Mouse (Mus musculus): Measurements from ENCODE around the gene Ksr2.
"Not testable (repeated sequence)": the region's sequence is repeated elsewhere in the genome, so short reads cannot be mapped to it uniquely, and the experiment has no call there.

Gene Ksr2

GRCm38 (mm10) chr5:117541654-117542053 is 127.9 kb downstream of the Ksr2 start:
- no peak for DNase-seq

GRCm38 (mm10) chr5:117546694-117547268 is 133.0 kb downstream of the Ksr2 start:
- DNase-seq, result no peak

GRCm38 (mm10) chr5:117550992-117551391 is 137.2 kb downstream of the Ksr2 start:
- no peak for DNase-seq

GRCm38 (mm10) chr5:117552096-117552495 is 138.3 kb downstream of the Ksr2 start:
- no peak for DNase-seq

- DNase-seq, result no peak
Observed at GRCm38 (mm10) chr5:117554505-117554904, 140.7 kb downstream of the Ksr2 start.

GRCm38 (mm10) chr5:117556570-117556969 is 142.8 kb downstream of the Ksr2 start:
- peak; percentile 89 to 92 for DNase-seq

GRCm38 (mm10) chr5:117561080-117561479 is 147.3 kb downstream of the Ksr2 start:
- DNase-seq, result no peak

- DNase-seq, result no peak
Observed at GRCm38 (mm10) chr5:117566051-117566665, 152.4 kb downstream of the Ksr2 start.

GRCm38 (mm10) chr5:117569190-117569795 is 155.5 kb downstream of the Ksr2 start:
- DNase-seq, result peak; percentile 75 to 84

- peak; percentile 63 for DNase-seq
Observed at GRCm38 (mm10) chr5:117572428-117572827, 158.6 kb downstream of the Ksr2 start.

GRCm38 (mm10) chr5:117574894-117575293 is 161.1 kb downstream of the Ksr2 start:
- peak; percentile 47 to 54 for DNase-seq

GRCm38 (mm10) chr5:117577598-117577997 is 163.8 kb downstream of the Ksr2 start:
- no peak for DNase-seq

- DNase-seq, result no peak
Observed at GRCm38 (mm10) chr5:117581711-117582110, 167.9 kb downstream of the Ksr2 start.

GRCm38 (mm10) chr5:117584428-117584827 is 170.6 kb downstream of the Ksr2 start:
- no peak for DNase-seq

- DNase-seq, result no peak
Observed at GRCm38 (mm10) chr5:117589266-117589665, 175.5 kb downstream of the Ksr2 start.

- no peak for DNase-seq
Observed at GRCm38 (mm10) chr5:117593273-117593672, 179.5 kb downstream of the Ksr2 start.

- peak; percentile 39 to 53 for DNase-seq
Observed at GRCm38 (mm10) chr5:117596803-117597202, 183.0 kb downstream of the Ksr2 start.

- DNase-seq, result no peak
Observed at GRCm38 (mm10) chr5:117602026-117602425, 188.2 kb downstream of the Ksr2 start.

- no peak for DNase-seq
Observed at GRCm38 (mm10) chr5:117607761-117608309, 194.0 kb downstream of the Ksr2 start.

GRCm38 (mm10) chr5:117614331-117615024 is 200.7 kb downstream of the Ksr2 start:
- DNase-seq, result peak; percentile 83 to 90

- no peak for DNase-seq
Observed at GRCm38 (mm10) chr5:117620292-117620691, 206.5 kb downstream of the Ksr2 start.

- peak; percentile 25 to 47 for DNase-seq
Observed at GRCm38 (mm10) chr5:117622221-117622620, 208.4 kb downstream of the Ksr2 start.

GRCm38 (mm10) chr5:117623206-117623605 is 209.4 kb downstream of the Ksr2 start:
- not testable (repeated sequence) for DNase-seq

All from cerebellum, postnatal 14 days (tissue).